Mouse (Mus musculus): ENCODE measurements around the gene Drd1.
A peak's percentile ranks its signal among the peaks of the same experiment; 100 is the strongest.

Drd1 gene

GRCm38 (mm10) chr13:54073491-54073890, 18.0 kb upstream of the Drd1 start:
- peak; percentile 65 for DNase-seq (ENCODE audit: low read depth, low spot score)

GRCm38 (mm10) chr13:54073066-54073465, 17.6 kb upstream of the Drd1 start:
- DNase-seq (ENCODE audit: low read depth, low spot score) = peak; percentile 40

GRCm38 (mm10) chr13:54072526-54073057, 17.1 kb upstream of the Drd1 start:
- peak; percentile 49 for DNase-seq (ENCODE audit: low read depth, low spot score)

- DNase-seq (ENCODE audit: low read depth, low spot score) = peak; percentile 84
Measured at GRCm38 (mm10) chr13:54071606-54072331, 16.3 kb upstream of the Drd1 start, which contains the start of gene Sfxn1. Sfxn1 (plus strand) TSS chr13:54071869.

GRCm38 (mm10) chr13:54071011-54071410, 15.5 kb upstream of the Drd1 start:
- peak; percentile 38 for DNase-seq (ENCODE audit: low read depth, low spot score)

- no peak for DNase-seq (ENCODE audit: low read depth, low spot score)
Measured at GRCm38 (mm10) chr13:54067617-54068166, 12.2 kb upstream of the Drd1 start.

- no peak for DNase-seq (ENCODE audit: low read depth, low spot score)
Measured at GRCm38 (mm10) chr13:54066081-54066746, 10.7 kb upstream of the Drd1 start.

- peak; percentile 47 for DNase-seq (ENCODE audit: low read depth, low spot score)
Measured at GRCm38 (mm10) chr13:54063292-54063691, 7.8 kb upstream of the Drd1 start.

GRCm38 (mm10) chr13:54062068-54062467, 6.6 kb upstream of the Drd1 start:
- DNase-seq (ENCODE audit: low read depth, low spot score) = no peak

GRCm38 (mm10) chr13:54054962-54055361, 543 bp downstream of the Drd1 start:
- DNase-seq (ENCODE audit: low read depth, low spot score) = no peak

- no peak for DNase-seq (ENCODE audit: low read depth, low spot score)
Measured at GRCm38 (mm10) chr13:54051641-54052040, 3.9 kb downstream of the Drd1 start.

- no peak for DNase-seq (ENCODE audit: low read depth, low spot score)
Measured at GRCm38 (mm10) chr13:54048679-54049352, 6.7 kb downstream of the Drd1 start.

GRCm38 (mm10) chr13:54040256-54040655, 15.2 kb downstream of the Drd1 start:
- no peak for DNase-seq (ENCODE audit: low read depth, low spot score)

- DNase-seq (ENCODE audit: low read depth, low spot score) = no peak
Measured at GRCm38 (mm10) chr13:54037936-54038335, 17.6 kb downstream of the Drd1 start.

- DNase-seq (ENCODE audit: low read depth, low spot score) = peak; percentile 37
Measured at GRCm38 (mm10) chr13:54035541-54035940, 20.0 kb downstream of the Drd1 start.

- no peak for DNase-seq (ENCODE audit: low read depth, low spot score)
Measured at GRCm38 (mm10) chr13:54033653-54034052, 21.9 kb downstream of the Drd1 start.

GRCm38 (mm10) chr13:54027079-54027478, 28.4 kb downstream of the Drd1 start:
- DNase-seq (ENCODE audit: low read depth, low spot score) = no peak

- DNase-seq (ENCODE audit: low read depth, low spot score) = no peak
Measured at GRCm38 (mm10) chr13:54023311-54023710, 32.2 kb downstream of the Drd1 start.

- DNase-seq (ENCODE audit: low read depth, low spot score) = no peak
Measured at GRCm38 (mm10) chr13:54008716-54009115, 46.8 kb downstream of the Drd1 start.
